Mouse (Mus musculus): ENCODE data around the gene Dennd2a. TPM values are rescaled to one million over a fixed set of nuclear protein-coding genes. Genes with fewer than 3 reads are reported as not detected.
"Not testable (repeated sequence)": the region's sequence is repeated elsewhere in the genome, so short reads cannot be mapped to it uniquely, and the experiment has no call there.

The Dennd2a gene
- total RNA-seq, 1 experiment from 2014 or later, result 11.7 TPM

- DNase-seq, result no peak
These were observed 107.1 kb downstream of the Dennd2a start for GRCm38 (mm10) chr6:39450580-39450979.

GRCm38 (mm10) chr6:39447429-39448185 is 110.1 kb downstream of the Dennd2a start:
- DNase-seq, result peak; percentile 34

GRCm38 (mm10) chr6:39445801-39446572 is 111.7 kb downstream of the Dennd2a start:
- DNase-seq, result no peak

- no peak for DNase-seq
These were observed 114.8 kb downstream of the Dennd2a start for GRCm38 (mm10) chr6:39442786-39443287.

GRCm38 (mm10) chr6:39440207-39440606 is 117.5 kb downstream of the Dennd2a start:
- DNase-seq, result no peak

- DNase-seq, result not testable (repeated sequence)
These were observed 120.1 kb downstream of the Dennd2a start for GRCm38 (mm10) chr6:39437519-39437918.

- DNase-seq, result no peak
These were observed 121.8 kb downstream of the Dennd2a start for GRCm38 (mm10) chr6:39435875-39436274.

- DNase-seq, result no peak
These were observed 122.7 kb downstream of the Dennd2a start for GRCm38 (mm10) chr6:39434886-39435492.

- no peak for DNase-seq
These were observed 123.4 kb downstream of the Dennd2a start for GRCm38 (mm10) chr6:39434111-39434885.

- no peak for DNase-seq
These were observed 124.0 kb downstream of the Dennd2a start for GRCm38 (mm10) chr6:39433701-39434100.

- DNase-seq, result no peak
These were observed 124.5 kb downstream of the Dennd2a start for GRCm38 (mm10) chr6:39433174-39433573.

- no peak for DNase-seq
These were observed 126.9 kb downstream of the Dennd2a start for GRCm38 (mm10) chr6:39430722-39431121.

- no peak for DNase-seq
These were observed 128.5 kb downstream of the Dennd2a start for GRCm38 (mm10) chr6:39429007-39429788.

GRCm38 (mm10) chr6:39427276-39428003 is 130.2 kb downstream of the Dennd2a start:
- DNase-seq, result no peak

GRCm38 (mm10) chr6:39426725-39427124 is 130.9 kb downstream of the Dennd2a start:
- no peak for DNase-seq

GRCm38 (mm10) chr6:39425181-39425580 is 132.5 kb downstream of the Dennd2a start:
- no peak for DNase-seq

GRCm38 (mm10) chr6:39423686-39424085 is 134.0 kb downstream of the Dennd2a start:
- DNase-seq, result no peak

GRCm38 (mm10) chr6:39423130-39423551 is 134.5 kb downstream of the Dennd2a start:
- no peak for DNase-seq

- DNase-seq, result no peak
These were observed 136.8 kb downstream of the Dennd2a start for GRCm38 (mm10) chr6:39420867-39421266.
